Mouse (Mus musculus): Measurements from ENCODE around the gene Kalrn.

DNA sequence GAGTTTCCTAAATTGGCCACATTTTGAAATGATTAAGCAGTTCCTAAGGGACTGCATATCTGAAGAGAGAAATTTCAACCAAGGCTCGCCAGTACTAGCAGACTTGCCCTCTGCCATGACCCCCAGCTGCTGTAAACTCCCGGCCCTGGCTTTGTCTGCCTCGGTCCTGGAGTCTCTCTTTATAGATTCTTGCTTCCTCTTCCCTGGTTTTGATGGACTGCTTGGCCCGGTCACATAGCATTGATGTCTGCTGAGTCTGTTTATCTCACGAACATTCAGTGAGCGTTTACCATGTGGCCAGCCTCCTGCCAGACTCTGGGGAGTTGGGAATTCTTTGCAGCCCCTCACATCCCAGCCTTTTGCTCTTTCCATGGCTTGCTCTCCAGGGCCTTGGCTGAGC is 628.6 kb downstream of the Kalrn start:
- TF ChIP-seq GATA1 (IDR thresholded peaks at IDR 0.05; ENCODE audit: low read length) (no peak), TAL1 (IDR thresholded peaks at IDR 0.05; ENCODE audit: low read length) (no peak)
